Mouse (Mus musculus) kidney, postnatal 0 days (tissue): ENCODE data around the gene Crtac1. TPM values are rescaled to one million over a fixed set of nuclear protein-coding genes. Genes with fewer than 3 reads are reported as not detected.

ENCODE experiments used
- ATAC-seq: fragments of 200-750 bp; cut with Nextera tagmentation; replicated peaks from 2 replicates; pipeline ENCODE4 v1.8.0; 2017; ENCODE audit warnings: low read depth, moderate number of reproducible peaks, moderate TSS enrichment, moderate library complexity; ENCODE audit not compliant: low FRiP score
- DNase-seq: peaks from one replicate; pipeline ENCODE4 v3.0.0-alpha.2; 2016; ENCODE audit warnings: low spot score
- H3K27ac ChIP-seq: fragments of 300-500 bp; sonication (generic); 2 replicates; pipeline ENCODE4 v1.5.1; 2014; ENCODE audit warnings: mild to moderate bottlenecking
- H3K27me3 ChIP-seq: fragments of 300-500 bp; sonication (generic); 2 replicates; pipeline ENCODE4 v1.6.1; 2014; ENCODE audit warnings: low read length, mixed read lengths; ENCODE audit not compliant: insufficient read depth
- H3K36me3 ChIP-seq: fragments of 300-500 bp; sonication (generic); 2 replicates; pipeline ENCODE4 v1.6.1; 2014; ENCODE audit warnings: low read length, mixed read lengths; ENCODE audit not compliant: insufficient read depth
- H3K4me1 ChIP-seq: fragments of 300-500 bp; sonication (generic); replicated peaks from 2 replicates; pipeline ENCODE4 v1.6.1; 2014; ENCODE audit warnings: antibody characterized with exemption, low read length, mixed read lengths; ENCODE audit not compliant: insufficient read depth
- H3K4me2 ChIP-seq: fragments of 300-500 bp; sonication (generic); 2 replicates; pipeline ENCODE4 v1.6.1; 2014; ENCODE audit warnings: mild to moderate bottlenecking, low read length, moderate library complexity, mixed read lengths
- H3K4me3 ChIP-seq: fragments of 300-500 bp; sonication (generic); replicated peaks from 2 replicates; pipeline ENCODE4 v1.5.1; 2014; ENCODE audit warnings: low read depth, low read length
- H3K9ac ChIP-seq: fragments of 300-500 bp; sonication (generic); 2 replicates; pipeline ENCODE4 v1.6.1; 2014; ENCODE audit warnings: low read depth, low read length
- H3K9me3 ChIP-seq: fragments of 300-500 bp; sonication (generic); replicated peaks from 2 replicates; pipeline ENCODE4 v1.6.1; 2016; ENCODE audit warnings: low read length, inconsistent platforms, mixed read lengths
- CTCF ChIP-seq: IDR thresholded peaks from 2 replicates; pipeline ENCODE4 v1.5.1; 2016; ENCODE audit warnings: antibody characterized with exemption, low read depth, mild to moderate bottlenecking, moderate library complexity
- WGBS: fragments of 180-500 bp; shearing (Covaris S2); extraction: QIAGEN DNeasy Blood & Tissue Kit; methylation state at CpG from one replicate; pipeline ENCODE4 v1.1.7; 2014; 5-methylcytosine and 5-hydroxymethylcytosine counted together
- polyA plus RNA-seq: library from polyadenylated mRNA; unstranded; fragments of >200 nt; fragmentation: Nextera tagmentation; extraction: Ambion mirVana; gene quantifications from 2 replicates; pipeline ENCODE4 v1.2.1, GENCODE M21; 2015

Crtac1 gene
- polyA plus RNA-seq, 1 experiment from 2014 or later = 2.6 TPM

GRCm38 (mm10) chr19:42389574-42389973 lies 42.0 kb downstream of the Crtac1 start:
- H3K27me3 ChIP-seq = no peaks in the 10 kb centered on the region
- no peak overlapping the region for H3K9ac ChIP-seq
- H3K36me3 ChIP-seq = no peaks in the 10 kb centered on the region
- TF ChIP-seq CTCF = no peak
- no peak for ATAC-seq
- no peaks in the 10 kb centered on the region for H3K4me1 ChIP-seq
- H3K27ac ChIP-seq = no peak overlapping the region
- H3K4me2 ChIP-seq = no peak overlapping the region
- no peak overlapping the region for H3K4me3 ChIP-seq
- no peak for DNase-seq
- 88% methylated on average over 14 of the region's 14 CpGs for WGBS
- no peaks in the 10 kb centered on the region for H3K9me3 ChIP-seq

DNA sequence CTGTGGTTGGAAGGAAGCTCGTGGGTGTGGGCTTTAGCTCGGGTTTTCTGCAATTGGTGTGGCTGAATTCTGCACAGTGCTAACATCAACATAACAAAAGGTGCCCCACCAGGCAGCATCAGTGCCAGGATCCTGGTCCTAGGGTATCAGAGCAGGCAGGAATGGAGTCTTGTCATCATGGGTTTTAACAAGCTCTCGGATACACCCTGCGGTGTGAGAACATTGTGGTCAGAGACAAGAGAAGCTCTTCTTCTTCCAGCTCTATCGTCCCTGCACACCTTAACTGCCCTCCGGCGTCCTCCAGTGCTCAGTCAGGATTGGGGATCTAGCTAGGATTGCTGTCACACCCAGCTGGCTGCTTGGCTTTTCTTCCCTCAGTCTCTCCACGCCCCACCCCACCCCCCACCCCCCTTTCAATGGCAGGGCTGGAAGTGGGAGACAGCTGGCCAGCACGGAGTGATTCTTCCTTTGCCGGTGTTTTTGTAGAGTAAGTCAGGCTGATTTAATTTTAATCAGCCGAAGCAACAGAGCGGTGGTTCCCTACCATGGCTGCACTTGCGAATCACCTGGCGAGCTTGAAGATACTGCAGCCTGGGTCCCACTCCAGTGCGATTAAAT lies 46.5 kb downstream of the Crtac1 start:
- no peak overlapping the region for H3K4me3 ChIP-seq
- no peaks in the 10 kb centered on the region for H3K4me1 ChIP-seq
- H3K9me3 ChIP-seq = no peaks in the 10 kb centered on the region
- TF ChIP-seq CTCF = no peak
- WGBS = 16% methylated on average over 15 of the region's 15 CpGs
- H3K27me3 ChIP-seq = no peaks in the 10 kb centered on the region
- H3K27ac ChIP-seq = no peak overlapping the region
- H3K4me2 ChIP-seq = no peak overlapping the region
- no peak for ATAC-seq
- H3K36me3 ChIP-seq = no peaks in the 10 kb centered on the region
- no peak for DNase-seq
- H3K9ac ChIP-seq = no peak overlapping the region

- no peak for TF ChIP-seq CTCF
- H3K9ac ChIP-seq = no peak overlapping the region
- H3K36me3 ChIP-seq = no peaks in the 10 kb centered on the region
- ATAC-seq (no peak), DNase-seq (peak; percentile 10)
- no peaks in the 10 kb centered on the region for H3K9me3 ChIP-seq
- no peak overlapping the region for H3K4me3 ChIP-seq
- no peaks in the 10 kb centered on the region for H3K27me3 ChIP-seq
- H3K4me1 ChIP-seq = no peaks in the 10 kb centered on the region
- H3K4me2 ChIP-seq = peak overlapping the region; percentile 34
- H3K27ac ChIP-seq = no peak overlapping the region
- WGBS = 1% methylated on average over 13 of the region's 13 CpGs
Measured at GRCm38 (mm10) chr19:42380981-42381373, 50.6 kb downstream of the Crtac1 start.

DNA sequence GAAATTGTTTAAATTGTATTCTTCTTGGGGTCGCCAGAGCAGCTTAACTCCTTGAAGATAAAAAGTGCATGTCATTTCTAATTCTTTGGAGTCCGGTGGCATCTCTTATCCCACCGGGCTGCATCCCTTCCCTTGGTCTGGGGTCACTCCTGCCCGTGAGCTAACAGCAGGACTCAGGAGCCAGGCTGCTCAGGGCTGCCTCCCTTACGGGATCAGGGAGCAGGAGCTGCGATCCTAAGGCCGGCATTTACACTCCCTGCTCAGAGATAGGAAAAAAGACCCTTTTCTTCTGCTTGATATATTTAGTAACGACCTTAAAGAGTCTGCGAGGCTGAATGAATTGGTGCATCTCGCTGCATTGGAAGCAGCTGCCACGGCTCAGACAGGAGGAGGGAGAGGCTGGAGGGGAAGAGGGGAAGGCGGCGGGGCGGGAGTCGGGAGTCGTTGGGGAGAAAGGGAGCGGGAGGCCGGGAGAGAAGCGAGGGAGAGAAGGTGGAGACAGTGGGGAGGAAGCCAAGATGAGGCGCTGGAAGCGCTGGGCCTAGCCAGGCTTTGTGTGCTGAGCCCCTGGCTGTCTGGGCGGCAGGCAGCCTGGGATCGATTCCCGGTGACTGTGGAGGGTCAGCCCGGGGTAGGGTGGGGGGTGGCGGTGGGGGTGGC lies 51.1 kb downstream of the Crtac1 start:
- Histone ChIP-seq H3K9me3 (no peaks in the 10 kb centered on the region), H3K4me3 (no peak overlapping the region), H3K36me3 (no peaks in the 10 kb centered on the region), H3K27me3 (no peaks in the 10 kb centered on the region), H3K4me2 (peak overlapping the region; percentile 34), H3K4me1 (no peaks in the 10 kb centered on the region), H3K9ac (no peak overlapping the region), H3K27ac (no peak overlapping the region)
- 2% methylated on average over 26 of the region's 26 CpGs for WGBS
- DNase-seq = peak; percentile 33
- no peak for TF ChIP-seq CTCF
- no peak for ATAC-seq

DNA sequence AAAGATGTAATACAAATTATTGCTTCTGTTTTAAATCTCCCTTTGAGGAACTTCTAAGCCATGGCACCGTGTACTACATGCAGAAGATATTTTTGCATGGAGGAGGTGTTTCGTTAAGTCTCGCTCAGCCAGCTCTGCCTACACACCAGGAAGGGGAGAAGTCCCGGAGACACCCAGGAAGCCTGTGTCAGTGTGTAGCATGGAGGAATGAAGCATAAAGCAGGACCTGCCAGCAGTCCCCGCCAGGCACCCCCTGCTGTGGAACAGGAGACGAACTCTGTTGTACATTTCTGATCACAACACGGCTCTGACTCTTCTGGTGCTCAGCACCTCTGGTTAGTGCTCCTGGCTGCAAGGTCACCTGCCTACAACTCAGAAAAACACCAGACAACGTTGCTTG lies 51.8 kb downstream of the Crtac1 start:
- ATAC-seq = no peak
- Histone ChIP-seq H3K4me3 (no peak overlapping the region), H3K4me2 (no peak overlapping the region), H3K4me1 (no peaks in the 10 kb centered on the region), H3K27ac (no peak overlapping the region), H3K9ac (no peak overlapping the region), H3K36me3 (no peaks in the 10 kb centered on the region), H3K9me3 (no peaks in the 10 kb centered on the region), H3K27me3 (no peaks in the 10 kb centered on the region)
- no peak for TF ChIP-seq CTCF
- 55% methylated on average over 8 of the region's 8 CpGs for WGBS
- DNase-seq = no peak

DNA sequence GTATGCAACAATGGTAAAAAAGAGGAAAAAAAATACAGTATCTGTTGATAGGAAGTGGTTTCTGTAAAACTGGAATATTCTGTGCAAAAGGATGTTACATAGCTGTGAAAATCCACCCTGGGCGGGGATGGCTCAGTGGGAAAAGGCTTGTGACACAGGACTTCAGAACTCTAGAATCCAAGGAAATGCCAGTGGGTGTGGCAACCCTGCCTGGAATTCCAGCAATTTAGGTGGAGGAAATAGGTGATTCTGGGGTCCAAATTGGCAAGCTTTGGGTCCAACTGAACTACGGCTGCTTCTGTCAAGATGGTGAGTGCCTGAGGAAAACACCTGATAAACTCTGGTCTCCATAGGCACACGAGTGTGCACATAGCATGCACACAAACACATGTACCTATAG lies 54.4 kb downstream of the Crtac1 start:
- Histone ChIP-seq H3K9me3 (no peaks in the 10 kb centered on the region), H3K9ac (no peak overlapping the region), H3K36me3 (no peaks in the 10 kb centered on the region), H3K27ac (no peak overlapping the region), H3K4me3 (no peak overlapping the region), H3K27me3 (no peaks in the 10 kb centered on the region), H3K4me2 (no peak overlapping the region), H3K4me1 (no peaks in the 10 kb centered on the region)
- ATAC-seq (no peak), DNase-seq (no peak)
- WGBS = 72% methylated on average over 3 of the region's 3 CpGs
- no peak for TF ChIP-seq CTCF
